Mouse (Mus musculus): ENCODE results near the gene Wdr90. TPM values are rescaled to one million over a fixed set of nuclear protein-coding genes. Genes with fewer than 3 reads are reported as not detected.
"Not testable (repeated sequence)": the region's sequence is repeated elsewhere in the genome, so short reads cannot be mapped to it uniquely, and the experiment has no call there.

The Wdr90 gene
- polyA plus RNA-seq, 1 experiment: 35.9 TPM

- not testable (repeated sequence) for DNase-seq (ENCODE audit: low read depth)
Measured at GRCm38 (mm10) chr17:25807452-25807851, 53.8 kb downstream of the Wdr90 start.

DNA sequence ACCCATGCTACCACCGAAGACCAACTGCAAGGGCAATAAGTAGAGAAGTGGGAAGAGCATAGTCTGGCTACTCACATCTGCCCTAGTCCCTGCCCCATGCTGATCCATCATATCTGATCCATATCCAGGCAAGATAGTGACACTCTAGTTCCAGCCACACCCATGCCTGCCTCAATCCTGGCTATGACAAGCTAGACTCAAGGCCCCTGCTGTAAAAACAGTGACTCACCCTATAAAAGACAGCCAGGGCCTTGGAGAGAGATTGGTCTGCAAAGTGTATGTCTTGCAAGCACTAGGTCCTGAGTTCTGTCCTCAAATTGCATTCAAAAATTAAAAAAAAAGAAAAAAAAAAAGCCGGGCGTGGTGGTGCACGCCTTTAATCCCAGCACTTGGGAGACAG lies 54.8 kb downstream of the Wdr90 start:
- DNase-seq (ENCODE audit: low read depth): no peak

DNA sequence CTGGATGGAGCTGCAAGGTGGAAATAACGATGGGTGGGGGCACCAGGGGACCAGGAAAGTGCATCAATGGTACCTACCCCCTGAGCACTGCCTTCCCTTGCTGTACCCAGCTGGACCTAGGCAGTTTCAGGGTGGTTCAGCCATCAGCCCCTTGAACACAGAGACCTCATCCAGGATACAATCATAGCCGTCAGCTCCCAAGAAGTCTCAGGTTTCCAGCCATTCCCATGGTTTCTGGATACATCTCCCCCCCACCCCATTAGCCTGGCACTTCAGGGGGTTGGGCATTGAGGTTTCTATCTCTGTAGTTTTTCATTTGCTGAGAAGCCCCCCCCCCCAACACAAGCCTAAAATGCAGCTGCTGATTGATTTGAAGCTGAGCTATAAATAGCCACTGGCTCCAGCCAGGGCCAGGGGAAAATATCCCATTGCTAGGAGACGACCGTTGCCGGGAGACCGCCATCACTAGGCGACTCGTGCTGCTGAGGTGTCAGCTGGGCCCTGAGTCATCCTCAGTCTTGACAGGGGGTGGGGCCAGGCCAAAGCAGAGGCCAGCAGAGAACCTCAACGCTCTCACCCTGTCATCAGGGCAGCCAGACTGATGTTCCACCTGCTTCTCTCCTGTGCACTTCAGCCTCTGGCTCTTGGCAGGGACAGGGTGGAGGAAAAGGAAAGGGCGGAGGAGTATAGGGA lies 58.3 kb downstream of the Wdr90 start:
- no peak for DNase-seq (ENCODE audit: low read depth)

GRCm38 (mm10) chr17:25801029-25801428 lies 60.3 kb downstream of the Wdr90 start:
- no peak for DNase-seq (ENCODE audit: low read depth)

DNA sequence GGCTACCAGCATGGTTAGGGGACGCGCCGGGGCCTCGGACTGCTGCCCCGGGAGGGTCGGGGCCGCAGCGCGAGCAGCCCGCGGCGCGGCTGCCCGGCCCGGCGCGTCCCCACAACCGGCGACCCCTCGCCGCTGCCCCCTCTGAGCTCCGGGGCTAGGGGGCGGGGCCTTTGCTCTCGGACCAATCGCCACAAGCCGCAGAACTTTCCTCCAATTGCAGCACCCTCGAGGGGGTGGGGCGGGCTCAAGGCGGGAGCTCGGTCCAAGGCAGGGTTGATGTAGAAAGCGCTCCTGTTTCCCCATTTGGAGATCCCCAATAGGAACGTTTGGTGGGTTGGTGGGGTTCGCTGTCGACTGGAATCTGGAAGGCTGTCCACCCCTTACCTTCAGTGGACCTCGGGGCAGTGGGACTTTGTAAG lies 64.3 kb downstream of the Wdr90 start, which contains the start of gene Metrn:
Gene Metrn, minus strand, starts transcription at position 186 of the 419 bp plus-strand sequence.
- no peak for DNase-seq (ENCODE audit: low read depth)

- DNase-seq (ENCODE audit: low read depth): no peak
Measured at GRCm38 (mm10) chr17:25796211-25796771, 65.0 kb downstream of the Wdr90 start.

- DNase-seq (ENCODE audit: low read depth): no peak
Measured at GRCm38 (mm10) chr17:25795609-25796092, 65.7 kb downstream of the Wdr90 start, which contains the start of gene AC134908.4. AC134908.4 (minus strand) TSS chr17:25795659.

GRCm38 (mm10) chr17:25794998-25795397 lies 66.3 kb downstream of the Wdr90 start:
- DNase-seq (ENCODE audit: low read depth): no peak

Other genes starting within 250 kb of the Wdr90 start
- gene Gng13, start 144.3 kb downstream of the Wdr90 start, polyA plus RNA-seq (2012; rRNA removed): not detected in 2 replicates
- 2.6 and 2.9 TPM in 2 replicates for gene Chtf18, start 134.1 kb downstream of the Wdr90 start, polyA plus RNA-seq (2012; rRNA removed)
- 25.8 and 28.8 TPM in 2 replicates for gene Rpusd1, start 133.8 kb downstream of the Wdr90 start, polyA plus RNA-seq (2012; rRNA removed)
- gene Mslnl, start 125.5 kb downstream of the Wdr90 start, polyA plus RNA-seq (2012; rRNA removed): 0.36 and 0.38 TPM in 2 replicates
- gene Msln, start 107.1 kb downstream of the Wdr90 start, polyA plus RNA-seq (2012; rRNA removed): 17.7 and 34.7 TPM in 2 replicates
- gene Narfl, start 87.7 kb downstream of the Wdr90 start, polyA plus RNA-seq (2012; rRNA removed): 19.1 and 23.9 TPM in 2 replicates
- 45.8 and 47.3 TPM in 2 replicates for gene Haghl, start 75.8 kb downstream of the Wdr90 start, polyA plus RNA-seq (2012; rRNA removed)
- gene Ccdc78, start 74.9 kb downstream of the Wdr90 start, polyA plus RNA-seq (2012; rRNA removed): 0.29 and 0.30 TPM in 2 replicates
- 105 and 133 TPM in 2 replicates for gene Fam173a, start 68.6 kb downstream of the Wdr90 start, polyA plus RNA-seq (2012; rRNA removed)
- gene AC134908.4, start 65.8 kb downstream of the Wdr90 start, polyA plus RNA-seq (2012; rRNA removed): 0.23 TPM in 1 of 2 replicates, not detected in the other
- 22.2 and 31.4 TPM in 2 replicates for gene Metrn, start 64.4 kb downstream of the Wdr90 start, polyA plus RNA-seq (2012; rRNA removed)
- 0.58 and 0.81 TPM in 2 replicates for gene Fbxl16, start 52.4 kb downstream of the Wdr90 start, polyA plus RNA-seq (2012; rRNA removed)
- 32.1 and 36.4 TPM in 2 replicates for gene Wdr24, start 37.9 kb downstream of the Wdr90 start, polyA plus RNA-seq (2012; rRNA removed)
- 91.2 and 94.5 TPM in 2 replicates for gene Jmjd8, start 32.6 kb downstream of the Wdr90 start, polyA plus RNA-seq (2012; rRNA removed)
- 219 and 228 TPM in 2 replicates for gene Stub1, start 28.1 kb downstream of the Wdr90 start, polyA plus RNA-seq (2012; rRNA removed)
- 129 and 138 TPM in 2 replicates for gene Rhbdl1, start 24.2 kb downstream of the Wdr90 start, polyA plus RNA-seq (2012; rRNA removed)
- gene Gm20683, start 19.7 kb downstream of the Wdr90 start, polyA plus RNA-seq (2012; rRNA removed): 47.4 and 55.8 TPM in 2 replicates
- gene Rhot2, start 16.6 kb downstream of the Wdr90 start, polyA plus RNA-seq (2012; rRNA removed): 54.0 and 60.0 TPM in 2 replicates
- 58.8 and 61.7 TPM in 2 replicates for gene Mcrip2, start 7.3 kb upstream of the Wdr90 start, polyA plus RNA-seq (2012; rRNA removed)
- 89.7 and 105 TPM in 2 replicates for gene Mettl26, start 13.6 kb upstream of the Wdr90 start, polyA plus RNA-seq (2012; rRNA removed)
- gene Wfikkn1, start 19.4 kb upstream of the Wdr90 start, polyA plus RNA-seq (2012; rRNA removed): 0.95 and 1.1 TPM in 2 replicates
- 49.5 and 51.3 TPM in 2 replicates for gene Rab40c, start 58.2 kb upstream of the Wdr90 start, polyA plus RNA-seq (2012; rRNA removed)
- gene Pigq, start 83.4 kb upstream of the Wdr90 start, polyA plus RNA-seq (2012; rRNA removed): 122 and 144 TPM in 2 replicates
- 7.0 and 12.9 TPM in 2 replicates for gene Nhlrc4, start 83.5 kb upstream of the Wdr90 start, polyA plus RNA-seq (2012; rRNA removed)
- gene A930017K11Rik, start 91.1 kb upstream of the Wdr90 start, polyA plus RNA-seq (2012; rRNA removed): 2.4 TPM in 2 replicates
- 27.6 and 28.1 TPM in 2 replicates for gene Capn15, start 124.3 kb upstream of the Wdr90 start, polyA plus RNA-seq (2012; rRNA removed)
- 29.9 and 35.0 TPM in 2 replicates for gene Rab11fip3, start 208.1 kb upstream of the Wdr90 start, polyA plus RNA-seq (2012; rRNA removed)
- 24.3 and 24.4 TPM in 2 replicates for gene Decr2, start 228.8 kb upstream of the Wdr90 start, polyA plus RNA-seq (2012; rRNA removed)
- gene Nme4, start 234.1 kb upstream of the Wdr90 start, polyA plus RNA-seq (2012; rRNA removed): 7.2 and 9.4 TPM in 2 replicates

All from gonadal fat pad, adult 2 months (tissue).